Mouse (Mus musculus) forebrain, embryonic 15.5 days (tissue): Measurements from ENCODE around the gene Nr5a1. TPM values are rescaled to one million over a fixed set of nuclear protein-coding genes. Genes with fewer than 3 reads are reported as not detected.

Experiments used
- ATAC-seq: fragments of 200-750 bp; cut with Nextera tagmentation; replicated peaks from 2 replicates; pipeline ENCODE4 v1.8.0; 2017; ENCODE audit warnings: mild to moderate bottlenecking, moderate TSS enrichment, moderate library complexity
- H3K27ac ChIP-seq: fragments of 300-500 bp; sonication (generic); replicated peaks from 2 replicates; pipeline ENCODE4 v1.5.1; 2015; ENCODE audit warnings: mild to moderate bottlenecking, inconsistent platforms
- H3K27me3 ChIP-seq: fragments of 300-500 bp; sonication (generic); 2 replicates; pipeline ENCODE4 v1.6.1; 2015; ENCODE audit warnings: inconsistent platforms
- H3K36me3 ChIP-seq: fragments of 300-500 bp; sonication (generic); 2 replicates; pipeline ENCODE4 v1.6.1; 2015; ENCODE audit warnings: mild to moderate bottlenecking, inconsistent platforms
- H3K4me1 ChIP-seq: fragments of 300-500 bp; sonication (generic); 2 replicates; pipeline ENCODE4 v1.6.1; 2015; ENCODE audit warnings: inconsistent platforms
- H3K4me2 ChIP-seq: fragments of 300-500 bp; sonication (generic); replicated peaks from 2 replicates; pipeline ENCODE4 v1.6.1; 2015; ENCODE audit warnings: mild to moderate bottlenecking, inconsistent platforms
- H3K4me3 ChIP-seq: fragments of 300-500 bp; sonication (generic); 2 replicates; pipeline ENCODE4 v1.5.1; 2015; ENCODE audit warnings: mild to moderate bottlenecking, inconsistent platforms
- H3K9ac ChIP-seq: fragments of 300-500 bp; sonication (generic); replicated peaks from 2 replicates; pipeline ENCODE4 v1.6.1; 2015; ENCODE audit warnings: mild to moderate bottlenecking, inconsistent platforms
- H3K9me3 ChIP-seq: fragments of 300-500 bp; sonication (generic); 2 replicates; pipeline ENCODE4 v1.6.1; 2016; ENCODE audit warnings: inconsistent platforms
- WGBS: fragments of 180-500 bp; shearing (Covaris S2); methylation state at CpG from one replicate; pipeline ENCODE4 v1.1.7; 2015; ENCODE audit warnings: mixed read lengths; 5-methylcytosine and 5-hydroxymethylcytosine counted together
- polyA plus RNA-seq: library from polyadenylated mRNA; unstranded; fragments of >200 nt; fragmentation: Nextera tagmentation; extraction: Ambion mirVana; gene quantifications from 2 replicates; pipeline ENCODE4 v1.2.1, GENCODE M21; 2015

Gene Nr5a1
- polyA plus RNA-seq, 1 experiment from 2014 or later = 2.3 TPM

DNA sequence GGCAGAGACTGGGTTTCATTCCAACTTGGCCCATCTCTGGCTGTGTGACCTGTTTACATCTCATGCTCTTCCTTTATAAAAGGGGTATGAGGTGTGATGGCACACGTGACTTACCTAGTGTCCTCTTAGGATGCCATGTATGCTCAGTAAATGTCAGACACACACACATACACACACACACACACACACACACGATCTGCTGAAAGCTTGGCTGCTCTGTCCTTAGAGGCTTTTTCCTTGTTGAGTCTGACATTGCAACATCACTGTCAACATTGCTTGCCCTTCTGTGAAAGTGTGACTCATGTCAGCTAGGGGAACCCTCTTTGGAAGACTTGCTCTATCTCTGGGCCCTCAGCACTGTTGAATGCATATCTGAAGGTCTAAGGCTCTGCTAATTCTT lies 3.1 kb upstream of the Nr5a1 start:
- WGBS = 93% methylated on average over 2 of the region's 2 CpGs
- Histone ChIP-seq H3K4me3 (no peak overlapping the region), H3K4me2 (no peak overlapping the region), H3K36me3 (no peaks in the 10 kb centered on the region), H3K9me3 (no peaks in the 10 kb centered on the region), H3K27ac (no peak overlapping the region), H3K4me1 (no peaks in the 10 kb centered on the region), H3K27me3 (peaks cover 20% of the 10 kb centered on the region), H3K9ac (no peak overlapping the region)
- ATAC-seq = no peak

- no peak for ATAC-seq
These were observed 746 bp downstream of the Nr5a1 start for GRCm38 (mm10) chr2:38713596-38713995.

GRCm38 (mm10) chr2:38712769-38713125 lies 1.6 kb downstream of the Nr5a1 start:
- H3K27ac ChIP-seq = no peak overlapping the region

More at GRCm38 (mm10) chr2:38713596-38713995, 746 bp downstream of the Nr5a1 start:
- H3K4me1 ChIP-seq = peaks cover 21% of the 10 kb centered on the region
- H3K4me3 ChIP-seq = no peak overlapping the region
- no peak overlapping the region for H3K9ac ChIP-seq
- H3K36me3 ChIP-seq = no peaks in the 10 kb centered on the region
- no peak overlapping the region for H3K4me2 ChIP-seq
- H3K27me3 ChIP-seq = peaks cover 47% of the 10 kb centered on the region
- no peaks in the 10 kb centered on the region for H3K9me3 ChIP-seq
- H3K27ac ChIP-seq = no peak overlapping the region
- WGBS = 70% methylated on average over 3 of the region's 3 CpGs

DNA sequence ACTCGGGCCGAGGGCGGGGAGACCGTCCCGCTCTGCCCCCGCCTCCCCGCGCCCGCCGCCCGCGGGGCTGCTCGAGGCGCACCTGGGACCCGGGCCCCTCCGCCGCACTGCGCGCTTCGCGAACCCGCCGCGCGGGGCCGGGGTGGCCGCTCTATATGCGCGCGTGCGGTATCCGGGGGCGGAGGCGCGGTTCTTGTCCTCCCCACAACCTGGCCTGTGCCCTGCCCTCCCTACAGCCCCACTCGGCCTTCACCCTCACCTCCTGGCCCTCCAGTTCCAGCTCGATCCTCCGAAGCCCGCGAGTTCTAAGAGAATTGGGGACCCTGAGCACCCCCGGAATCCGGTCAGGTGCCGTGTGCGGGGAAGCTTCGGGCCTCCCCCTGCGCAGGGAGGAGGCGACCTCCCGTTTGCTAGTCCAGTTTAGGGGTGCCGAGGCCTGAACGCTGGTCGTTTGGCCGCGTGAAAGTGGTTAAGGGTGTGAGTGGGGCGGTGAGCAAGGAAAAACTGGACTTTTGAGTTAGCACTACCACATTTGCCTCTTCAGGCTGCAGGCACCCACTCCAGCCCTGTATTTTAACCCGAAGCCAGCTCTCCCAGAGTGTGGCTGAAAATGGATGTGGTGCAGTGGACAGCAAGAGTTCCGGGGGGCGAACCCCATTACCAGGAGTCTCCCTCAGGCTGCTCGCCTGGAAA lies 2.1 kb downstream of the Nr5a1 start:
- H3K4me3 ChIP-seq = peak overlapping the region; percentile 28
- no peak overlapping the region for H3K27ac ChIP-seq
- H3K4me2 ChIP-seq = peak overlapping the region; percentile 42
- H3K9ac ChIP-seq = no peak overlapping the region
- no peaks in the 10 kb centered on the region for H3K36me3 ChIP-seq
- WGBS = 4% methylated on average over 57 of the region's 58 CpGs
- 0 out of 2 replicates have a peak, but pooled peaks have one; percentile 24 for ATAC-seq
- H3K4me1 ChIP-seq = peaks cover 21% of the 10 kb centered on the region
- peaks cover 60% of the 10 kb centered on the region for H3K27me3 ChIP-seq
- no peaks in the 10 kb centered on the region for H3K9me3 ChIP-seq

More at GRCm38 (mm10) chr2:38712769-38713125, 1.6 kb downstream of the Nr5a1 start:
- no peaks in the 10 kb centered on the region for H3K9me3 ChIP-seq
- H3K4me1 ChIP-seq = peaks cover 21% of the 10 kb centered on the region
- WGBS = 20% methylated on average over 11 of the region's 11 CpGs
- H3K27me3 ChIP-seq = peaks cover 56% of the 10 kb centered on the region
- H3K4me3 ChIP-seq = no peak overlapping the region
- H3K4me2 ChIP-seq = no peak overlapping the region
- no peak for ATAC-seq
- H3K9ac ChIP-seq = no peak overlapping the region
- H3K36me3 ChIP-seq = no peaks in the 10 kb centered on the region

- Histone ChIP-seq H3K4me1 (peaks cover 21% of the 10 kb centered on the region), H3K9ac (no peak overlapping the region), H3K27me3 (peaks cover 68% of the 10 kb centered on the region), H3K9me3 (no peaks in the 10 kb centered on the region), H3K4me2 (peak overlapping the region; percentile 42), H3K4me3 (peak overlapping the region; percentile 28), H3K27ac (no peak overlapping the region), H3K36me3 (no peaks in the 10 kb centered on the region)
- no peak for ATAC-seq
- WGBS = 2% methylated on average over 40 of the region's 40 CpGs
These were observed 2.9 kb downstream of the Nr5a1 start for GRCm38 (mm10) chr2:38711421-38711861.

DNA sequence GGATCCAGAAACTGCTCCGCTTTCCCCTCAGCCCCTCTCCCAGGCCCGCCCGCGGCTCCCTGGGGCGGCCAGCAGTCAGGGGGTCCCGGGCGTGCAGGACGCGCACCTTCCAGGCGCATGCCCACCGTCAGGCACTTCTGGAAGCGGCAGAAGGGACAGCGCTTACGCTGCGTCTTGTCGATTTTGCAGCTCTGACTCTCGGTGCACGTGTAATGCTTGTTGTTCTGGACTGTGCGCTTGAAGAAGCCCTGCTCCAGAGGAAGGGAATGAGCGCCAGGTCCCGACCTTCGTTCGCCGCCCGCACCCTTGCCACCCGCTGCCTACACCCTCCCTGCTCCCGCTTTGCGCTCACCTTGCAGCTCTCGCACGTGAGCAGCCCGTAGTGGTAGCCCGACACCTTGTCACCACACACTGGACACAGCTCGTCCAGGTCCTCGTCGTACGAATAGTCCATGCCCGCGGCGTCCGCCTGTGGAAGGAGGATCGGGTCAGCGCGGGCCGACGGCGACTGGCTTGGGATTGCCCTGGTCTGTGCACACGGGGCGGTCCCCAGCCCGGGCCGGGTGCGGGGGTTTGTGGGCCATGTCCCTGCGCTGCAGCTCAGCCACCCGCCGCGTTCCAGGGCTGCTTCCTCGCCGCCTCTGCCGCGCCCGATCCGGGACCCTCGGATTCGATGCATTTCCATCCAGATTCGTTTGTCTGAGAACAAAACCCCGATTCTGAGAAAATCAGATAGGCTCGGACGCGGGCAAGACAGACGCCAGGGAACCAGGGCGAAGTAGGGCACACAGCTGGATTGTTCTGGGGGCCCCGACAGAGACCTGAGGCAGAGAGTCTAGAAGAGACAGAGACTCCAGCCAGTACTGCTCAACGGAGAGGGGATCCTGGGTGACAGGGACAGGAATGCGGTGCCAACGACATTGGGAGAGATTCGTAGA lies 3.8 kb downstream of the Nr5a1 start:
- H3K4me1 ChIP-seq = peaks cover 21% of the 10 kb centered on the region
- ATAC-seq = no peak
- peaks cover 76% of the 10 kb centered on the region for H3K27me3 ChIP-seq
- no peaks in the 10 kb centered on the region for H3K36me3 ChIP-seq
- H3K9ac ChIP-seq = 0 out of 2 replicates have a peak overlapping the region, but pooled peaks have one; percentile 21
- peak overlapping the region; percentile 36 for H3K4me2 ChIP-seq
- H3K9me3 ChIP-seq = no peaks in the 10 kb centered on the region
- WGBS = 1% methylated on average over 75 of the region's 75 CpGs
- H3K4me3 ChIP-seq = peak overlapping the region; percentile 26
- H3K27ac ChIP-seq = no peak overlapping the region

DNA sequence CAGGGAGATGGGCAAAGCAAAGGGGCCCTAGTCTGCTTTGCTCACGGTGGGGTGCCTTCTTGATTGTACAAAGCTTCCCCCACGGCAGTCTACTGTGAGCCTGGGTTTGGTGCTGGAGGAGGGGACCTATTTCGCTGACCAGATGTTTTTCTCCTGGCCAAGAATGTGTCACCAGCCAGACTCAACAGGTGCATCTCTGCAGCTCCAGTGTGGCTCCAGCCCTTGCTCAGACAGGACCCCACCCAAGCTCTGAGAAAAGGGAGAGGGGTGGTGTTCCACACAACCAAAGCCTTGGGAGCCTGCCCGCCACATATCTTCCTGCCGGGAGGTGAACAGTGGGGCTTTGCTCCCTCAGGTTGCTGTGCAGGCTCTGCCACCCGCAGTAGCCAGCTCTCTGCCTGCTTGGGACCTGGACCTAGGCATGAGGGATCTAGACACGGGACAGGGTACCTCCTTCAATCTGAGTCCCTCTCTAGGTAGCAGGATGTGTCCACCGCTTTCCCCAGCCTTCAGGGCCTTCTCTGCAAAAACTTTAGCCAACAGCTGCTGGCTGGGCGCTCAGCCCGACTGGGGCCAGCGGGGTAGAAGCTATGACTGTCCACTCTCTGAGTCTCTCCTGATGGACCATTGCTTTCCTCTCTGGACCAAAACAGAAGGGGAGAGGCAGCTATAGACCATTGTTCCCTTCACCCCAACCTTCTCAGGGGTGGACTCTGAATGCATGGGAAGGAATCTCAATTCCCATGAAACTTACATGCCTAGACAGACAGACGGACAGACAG lies 5.2 kb downstream of the Nr5a1 start:
- peaks cover 88% of the 10 kb centered on the region for H3K27me3 ChIP-seq
- peaks cover 21% of the 10 kb centered on the region for H3K4me1 ChIP-seq
- no peaks in the 10 kb centered on the region for H3K9me3 ChIP-seq
- no peak for ATAC-seq
- H3K4me3 ChIP-seq = no peak overlapping the region
- no peaks in the 10 kb centered on the region for H3K36me3 ChIP-seq
- H3K9ac ChIP-seq = no peak overlapping the region
- H3K27ac ChIP-seq = no peak overlapping the region
- no peak overlapping the region for H3K4me2 ChIP-seq
- 23% methylated on average over 12 of the region's 12 CpGs for WGBS

GRCm38 (mm10) chr2:38706661-38707060 lies 7.7 kb downstream of the Nr5a1 start:
- no peaks in the 10 kb centered on the region for H3K36me3 ChIP-seq
- no peaks in the 10 kb centered on the region for H3K9me3 ChIP-seq
- peaks cover 84% of the 10 kb centered on the region for H3K27me3 ChIP-seq
- no peak overlapping the region for H3K9ac ChIP-seq
- no peak overlapping the region for H3K4me3 ChIP-seq
- ATAC-seq = no peak
- 35% methylated on average over 6 of the region's 6 CpGs for WGBS
- peaks cover 15% of the 10 kb centered on the region for H3K4me1 ChIP-seq
- no peak overlapping the region for H3K27ac ChIP-seq
- H3K4me2 ChIP-seq = no peak overlapping the region

GRCm38 (mm10) chr2:38705036-38705435 lies 9.3 kb downstream of the Nr5a1 start:
- peaks cover under 1% of the 10 kb centered on the region; the same call in 1 of the 2 replicates for H3K4me1 ChIP-seq
- 81% methylated on average over 4 of the region's 4 CpGs for WGBS
- H3K9me3 ChIP-seq = no peaks in the 10 kb centered on the region
- no peak overlapping the region for H3K9ac ChIP-seq
- no peak overlapping the region for H3K4me2 ChIP-seq
- peaks cover 95% of the 10 kb centered on the region for H3K27me3 ChIP-seq
- ATAC-seq = no peak
- H3K27ac ChIP-seq = no peak overlapping the region
- no peaks in the 10 kb centered on the region for H3K36me3 ChIP-seq
- no peak overlapping the region for H3K4me3 ChIP-seq

- Histone ChIP-seq H3K9ac (no peak overlapping the region), H3K27me3 (peaks cover 95% of the 10 kb centered on the region)
These were observed 10.0 kb downstream of the Nr5a1 start for GRCm38 (mm10) chr2:38704336-38704735.

GRCm38 (mm10) chr2:38700177-38700576 lies 14.2 kb downstream of the Nr5a1 start:
- peaks cover 94% of the 10 kb centered on the region for H3K27me3 ChIP-seq

More at GRCm38 (mm10) chr2:38704336-38704735, 10.0 kb downstream of the Nr5a1 start:
- H3K4me1 ChIP-seq = no peaks in the 10 kb centered on the region
- ATAC-seq = no peak
- no peaks in the 10 kb centered on the region for H3K9me3 ChIP-seq
- H3K4me3 ChIP-seq = no peak overlapping the region
- no peaks in the 10 kb centered on the region for H3K36me3 ChIP-seq
- H3K27ac ChIP-seq = no peak overlapping the region
- no peak overlapping the region for H3K4me2 ChIP-seq
- WGBS = 84% methylated on average over 9 of the region's 9 CpGs

More at GRCm38 (mm10) chr2:38700177-38700576, 14.2 kb downstream of the Nr5a1 start:
- no peak overlapping the region for H3K4me2 ChIP-seq
- no peaks in the 10 kb centered on the region for H3K9me3 ChIP-seq
- H3K36me3 ChIP-seq = no peaks in the 10 kb centered on the region
- no peak overlapping the region for H3K4me3 ChIP-seq
- H3K27ac ChIP-seq = no peak overlapping the region
- H3K4me1 ChIP-seq = peaks cover 8% of the 10 kb centered on the region
- 42% methylated on average over 5 of the region's 5 CpGs for WGBS
- H3K9ac ChIP-seq = no peak overlapping the region
- ATAC-seq = no peak
